Mouse (Mus musculus) heart, adult 2 months (tissue): ENCODE measurements around the gene Exoc3l2.

ENCODE experiments used
- CTCF ChIP-seq: fragments of 200-600 bp; IDR thresholded peaks from 2 replicates; pipeline ENCODE4 v1.8.1; 2022; ENCODE audit warnings: antibody characterized with exemption, mild to moderate bottlenecking, moderate library complexity
- POLR2A ChIP-seq: fragments of 200-500 bp; IDR thresholded peaks from 2 replicates; pipeline ENCODE4 v1.6.1; 2011; ENCODE audit warnings: mild to moderate bottlenecking, low read depth, low read length, control low read depth; ENCODE audit not compliant: insufficient read depth

DNA sequence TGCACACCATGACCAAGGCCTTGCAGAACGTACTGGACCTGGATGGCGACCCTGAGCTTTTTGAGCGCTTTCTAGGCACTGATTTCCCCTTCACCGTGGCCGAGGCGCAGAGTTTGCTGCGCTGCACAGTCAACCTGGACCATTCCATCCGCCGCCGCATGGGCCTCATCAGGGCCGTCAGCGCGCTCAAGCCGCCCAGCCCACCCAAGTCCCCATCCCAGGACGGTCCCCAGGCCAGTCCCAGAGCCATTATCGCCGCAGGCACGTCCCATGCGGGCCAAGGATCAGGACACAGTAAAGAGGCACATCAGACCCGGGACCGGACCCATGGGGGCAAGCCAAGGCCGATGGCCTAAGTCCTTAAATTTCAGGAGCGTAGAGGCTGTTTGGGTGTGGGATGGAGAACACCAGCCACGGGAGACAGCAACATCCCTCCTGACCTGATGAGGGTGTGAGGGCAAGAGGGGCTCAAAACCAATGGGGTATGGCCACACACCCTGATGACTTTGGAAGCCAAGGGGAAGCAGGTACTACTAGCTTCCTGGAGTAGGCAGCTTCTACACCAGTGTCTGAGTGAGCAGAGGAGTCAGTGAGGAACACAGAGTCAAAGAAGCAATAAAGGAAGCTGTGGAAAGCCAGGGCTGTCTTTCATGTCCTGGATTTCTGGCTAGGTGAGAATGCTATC is 61.4 kb downstream of the Exoc3l2 start:
- TF ChIP-seq CTCF (no peak), POLR2A (no peak)
